Mouse (Mus musculus) myocyte (in vitro differentiated cells): ENCODE results near the gene Gm37240. TPM values are rescaled to one million over a fixed set of nuclear protein-coding genes. Genes with fewer than 3 reads are reported as not detected.

ENCODE experiments used
- H3K27me3 ChIP-seq: one replicate; pipeline ENCODE4 v1.6.1; 2011; ENCODE audit not compliant: control insufficient read depth, insufficient read depth, insufficient read length
- H3K36me3 ChIP-seq: one replicate; pipeline ENCODE4 v1.6.1; 2011; ENCODE audit not compliant: control insufficient read depth, insufficient read depth
- H3K4me2 ChIP-seq: one replicate; pipeline ENCODE4 v1.6.1; 2011; ENCODE audit warnings: low read depth, control low read depth
- H3K4me3 ChIP-seq: one replicate; pipeline ENCODE4 v1.5.1; 2011; ENCODE audit warnings: mild to moderate bottlenecking, control low read depth, moderate library complexity
- H3K79me2 ChIP-seq: one replicate; pipeline ENCODE4 v1.6.1; 2011; ENCODE audit not compliant: control insufficient read depth, insufficient read depth
- H3ac ChIP-seq: one replicate; pipeline ENCODE4 v1.6.1; 2011; ENCODE audit not compliant: control insufficient read depth, insufficient read length
- CEBPB ChIP-seq: IDR thresholded peaks from 2 replicates; pipeline ENCODE4 v1.6.1; 2011; ENCODE audit warnings: mild to moderate bottlenecking, moderate library complexity; ENCODE audit not compliant: poor library complexity, insufficient read depth, severe bottlenecking
- E2F4 ChIP-seq: IDR thresholded peaks from one replicate; pipeline ENCODE4 v1.6.1; 2011; ENCODE audit warnings: mild to moderate bottlenecking, control low read depth, moderate library complexity; ENCODE audit not compliant: insufficient read depth
- MAX ChIP-seq: IDR thresholded peaks from one replicate; pipeline ENCODE4 v1.6.1; 2011; ENCODE audit warnings: low read depth, mild to moderate bottlenecking, control low read depth
- MYOD1 ChIP-seq, 3 experiments: IDR thresholded peaks; one replicate each; pipeline ENCODE4 v1.6.1; 2011; ENCODE audit warnings: control low read depth in 2 of 3, low read depth in 2 of 3, mild to moderate bottlenecking in 2 of 3, moderate library complexity in 1 of 3; ENCODE audit not compliant: insufficient read length in 2 of 3, control insufficient read depth in 1 of 3
- MYOG ChIP-seq, 3 experiments: IDR thresholded peaks; one replicate each; pipeline ENCODE4 v1.6.1; 2011; ENCODE audit warnings: control low read depth in 2 of 3, low read depth in 2 of 3, mild to moderate bottlenecking in 2 of 3; ENCODE audit not compliant: insufficient read length in 2 of 3, control insufficient read depth in 1 of 3, insufficient read depth in 1 of 3
- POLR2A ChIP-seq: IDR thresholded peaks from one replicate; pipeline ENCODE4 v1.6.1; 2011; ENCODE audit warnings: low read depth, mild to moderate bottlenecking, control low read depth, moderate library complexity; ENCODE audit not compliant: insufficient read length
- POLR2AphosphoS2 ChIP-seq: IDR thresholded peaks from one replicate; pipeline ENCODE4 v1.6.1; 2011; ENCODE audit warnings: low read depth, control low read depth; ENCODE audit not compliant: insufficient read length
- REST ChIP-seq: IDR thresholded peaks from one replicate; pipeline ENCODE4 v1.6.1; 2011; ENCODE audit warnings: mild to moderate bottlenecking, control low read depth, moderate library complexity; ENCODE audit not compliant: insufficient read depth, insufficient read length
- SRF ChIP-seq: IDR thresholded peaks from one replicate; pipeline ENCODE4 v1.6.1; 2011; ENCODE audit warnings: low read depth; ENCODE audit not compliant: control insufficient read depth, insufficient read length
- TCF12 ChIP-seq: IDR thresholded peaks from one replicate; pipeline ENCODE4 v1.6.1; 2011; ENCODE audit warnings: mild to moderate bottlenecking, control low read depth; ENCODE audit not compliant: poor library complexity, insufficient read depth, severe bottlenecking
- TCF3 ChIP-seq: IDR thresholded peaks from one replicate; pipeline ENCODE4 v1.6.1; 2011; ENCODE audit warnings: low read depth, control low read depth; ENCODE audit not compliant: insufficient read length
- USF1 ChIP-seq: IDR thresholded peaks from one replicate; pipeline ENCODE4 v1.6.1; 2011; ENCODE audit warnings: low read depth, mild to moderate bottlenecking, control low read depth, moderate library complexity
- polyA plus RNA-seq: library from polyadenylated mRNA; unstranded; fragments of >200 nt; fragmentation: generic; extraction: Trizol; gene quantifications from one replicate; pipeline ENCODE4 v1.2.1, GENCODE M21; 2012; ENCODE audit warnings: missing spikeins

Gene Gm37240
- polyA plus RNA-seq, 1 experiment = 8.7 TPM

- H3K27me3 ChIP-seq = no peaks in the 10 kb centered on the region
- no peak overlapping the region for H3ac ChIP-seq
- H3K4me2 ChIP-seq = no peak overlapping the region
- H3K79me2 ChIP-seq = no peaks in the 10 kb centered on the region
- H3K36me3 ChIP-seq = no peaks in the 10 kb centered on the region
- TF ChIP-seq MAX = no peak
- no peak for TF ChIP-seq TCF3
- TF ChIP-seq E2F4 = no peak
- no peak overlapping the region for H3K4me3 ChIP-seq
Measured at GRCm38 (mm10) chr3:85173441-85174071, 713.8 kb downstream of the Gm37240 start.

- Histone ChIP-seq H3K27me3 (no peaks in the 10 kb centered on the region), H3K79me2 (no peaks in the 10 kb centered on the region), H3K4me2 (no peak overlapping the region), H3K36me3 (no peaks in the 10 kb centered on the region), H3ac (no peak overlapping the region), H3K4me3 (no peak overlapping the region)
- TF ChIP-seq POLR2A (no peak), E2F4 (no peak), TCF3 (no peak), SRF (no peak), POLR2AphosphoS2 (no peak), TCF12 (no peak), MAX (no peak), REST (no peak)
Measured at GRCm38 (mm10) chr3:85172532-85172931, 714.8 kb downstream of the Gm37240 start.

GRCm38 (mm10) chr3:85172096-85172495 is 715.2 kb downstream of the Gm37240 start:
- no peak for TF ChIP-seq MAX
- no peak for TF ChIP-seq SRF
- no peak for TF ChIP-seq POLR2A
- no peak for TF ChIP-seq TCF12
- TF ChIP-seq TCF3 = no peak
- TF ChIP-seq E2F4 = no peak
- no peak overlapping the region for H3K4me2 ChIP-seq
- H3K27me3 ChIP-seq = no peaks in the 10 kb centered on the region
- H3ac ChIP-seq = no peak overlapping the region
- H3K79me2 ChIP-seq = no peaks in the 10 kb centered on the region
- no peak overlapping the region for H3K4me3 ChIP-seq
- no peaks in the 10 kb centered on the region for H3K36me3 ChIP-seq

GRCm38 (mm10) chr3:85168816-85169215 is 718.5 kb downstream of the Gm37240 start:
- no peak overlapping the region for H3ac ChIP-seq
- H3K27me3 ChIP-seq = no peaks in the 10 kb centered on the region
- no peaks in the 10 kb centered on the region for H3K36me3 ChIP-seq
- no peak overlapping the region for H3K4me3 ChIP-seq
- no peaks in the 10 kb centered on the region for H3K79me2 ChIP-seq
- no peak overlapping the region for H3K4me2 ChIP-seq
- no peak for TF ChIP-seq USF1
- TF ChIP-seq MAX = no peak
- TF ChIP-seq MYOD1 (IDR thresholded peaks at IDR 0.05; ENCODE audit: control insufficient read depth in 1 of 3, insufficient read length in 2 of 3, low read depth in 2 of 3) = no peak
- no peak for TF ChIP-seq TCF12
- no peak for TF ChIP-seq SRF
- no peak for TF ChIP-seq CEBPB
- TF ChIP-seq POLR2AphosphoS2 = no peak
- TF ChIP-seq E2F4 = no peak
- no peak for TF ChIP-seq POLR2A
- TF ChIP-seq MYOG (IDR thresholded peaks at IDR 0.05; ENCODE audit: control insufficient read depth in 1 of 3, insufficient read depth in 1 of 3, insufficient read length in 2 of 3, low read depth in 2 of 3) = no peak
- no peak for TF ChIP-seq TCF3
- TF ChIP-seq REST = no peak

GRCm38 (mm10) chr3:85164931-85165330 is 722.4 kb downstream of the Gm37240 start:
- Histone ChIP-seq H3K36me3 (no peaks in the 10 kb centered on the region), H3K79me2 (no peaks in the 10 kb centered on the region), H3ac (no peak overlapping the region), H3K4me3 (no peak overlapping the region), H3K4me2 (no peak overlapping the region), H3K27me3 (no peaks in the 10 kb centered on the region)
- no peak for TF ChIP-seq POLR2AphosphoS2
- no peak for TF ChIP-seq CEBPB
- no peak for TF ChIP-seq MYOD1 (IDR thresholded peaks at IDR 0.05; ENCODE audit: control insufficient read depth in 1 of 3, insufficient read length in 2 of 3, low read depth in 2 of 3)
- TF ChIP-seq MYOG (IDR thresholded peaks at IDR 0.05; ENCODE audit: control insufficient read depth in 1 of 3, insufficient read depth in 1 of 3, insufficient read length in 2 of 3, low read depth in 2 of 3) = no peak
- TF ChIP-seq POLR2A = no peak
- no peak for TF ChIP-seq REST

- Histone ChIP-seq H3K27me3 (no peaks in the 10 kb centered on the region), H3K4me3 (no peak overlapping the region), H3K4me2 (no peak overlapping the region), H3K79me2 (no peaks in the 10 kb centered on the region), H3ac (no peak overlapping the region), H3K36me3 (no peaks in the 10 kb centered on the region)
- TF ChIP-seq MAX = no peak
- TF ChIP-seq TCF12 = no peak
- no peak for TF ChIP-seq E2F4
- no peak for TF ChIP-seq MYOG (IDR thresholded peaks at IDR 0.05; ENCODE audit: control insufficient read depth in 1 of 3, insufficient read depth in 1 of 3, insufficient read length in 2 of 3, low read depth in 2 of 3)
- no peak for TF ChIP-seq USF1
- no peak for TF ChIP-seq POLR2A
- no peak for TF ChIP-seq REST
- no peak for TF ChIP-seq MYOD1 (IDR thresholded peaks at IDR 0.05; ENCODE audit: control insufficient read depth in 1 of 3, insufficient read length in 2 of 3, low read depth in 2 of 3)
- TF ChIP-seq SRF = no peak
- TF ChIP-seq CEBPB = no peak
- no peak for TF ChIP-seq TCF3
- no peak for TF ChIP-seq POLR2AphosphoS2
Measured at GRCm38 (mm10) chr3:85163396-85163795, 723.9 kb downstream of the Gm37240 start.
